Mouse (Mus musculus) embryonic facial prominence, embryonic 10.5 days (tissue): Measurements from ENCODE around the gene Selenov. TPM values are rescaled to one million over a fixed set of nuclear protein-coding genes. Genes with fewer than 3 reads are reported as not detected.

Experiments used
- DNase-seq: peaks from one replicate; pipeline ENCODE4 v3.0.0-alpha.2; 2017; ENCODE audit warnings: low spot score
- H3K27ac ChIP-seq: fragments of 300-500 bp; sonication (generic); replicated peaks from 2 replicates; pipeline ENCODE4 v1.5.1; 2016; ENCODE audit warnings: mild to moderate bottlenecking
- H3K27me3 ChIP-seq: fragments of 300-500 bp; sonication (generic); replicated peaks from 2 replicates; pipeline ENCODE4 v1.6.1; 2016; ENCODE audit warnings: low read depth, mild to moderate bottlenecking; ENCODE audit not compliant: poor library complexity, severe bottlenecking
- H3K36me3 ChIP-seq: fragments of 300-500 bp; sonication (generic); replicated peaks from 2 replicates; pipeline ENCODE4 v1.6.1; 2016; ENCODE audit warnings: mild to moderate bottlenecking, moderate library complexity
- H3K4me1 ChIP-seq: fragments of 300-500 bp; sonication (generic); 2 replicates; pipeline ENCODE4 v1.6.1; 2016
- H3K4me3 ChIP-seq: fragments of 300-500 bp; sonication (generic); 2 replicates; pipeline ENCODE4 v1.5.1; 2016; ENCODE audit warnings: mild to moderate bottlenecking, moderate library complexity
- H3K9me3 ChIP-seq: fragments of 300-500 bp; sonication (generic); 2 replicates; pipeline ENCODE4 v1.6.1; 2016; ENCODE audit warnings: mild to moderate bottlenecking
- WGBS: fragments of 180-500 bp; shearing (Covaris S2); methylation state at CpG from one replicate; pipeline ENCODE4 v1.1.7; 2016; 5-methylcytosine and 5-hydroxymethylcytosine counted together
- polyA plus RNA-seq: library from polyadenylated mRNA; unstranded; fragments of >200 nt; fragmentation: Nextera tagmentation; extraction: Ambion mirVana; gene quantifications from 2 replicates; pipeline ENCODE4 v1.2.1, GENCODE M21; 2016

Selenov gene
- polyA plus RNA-seq, 1 experiment from 2014 or later, result 0.49 TPM

DNA sequence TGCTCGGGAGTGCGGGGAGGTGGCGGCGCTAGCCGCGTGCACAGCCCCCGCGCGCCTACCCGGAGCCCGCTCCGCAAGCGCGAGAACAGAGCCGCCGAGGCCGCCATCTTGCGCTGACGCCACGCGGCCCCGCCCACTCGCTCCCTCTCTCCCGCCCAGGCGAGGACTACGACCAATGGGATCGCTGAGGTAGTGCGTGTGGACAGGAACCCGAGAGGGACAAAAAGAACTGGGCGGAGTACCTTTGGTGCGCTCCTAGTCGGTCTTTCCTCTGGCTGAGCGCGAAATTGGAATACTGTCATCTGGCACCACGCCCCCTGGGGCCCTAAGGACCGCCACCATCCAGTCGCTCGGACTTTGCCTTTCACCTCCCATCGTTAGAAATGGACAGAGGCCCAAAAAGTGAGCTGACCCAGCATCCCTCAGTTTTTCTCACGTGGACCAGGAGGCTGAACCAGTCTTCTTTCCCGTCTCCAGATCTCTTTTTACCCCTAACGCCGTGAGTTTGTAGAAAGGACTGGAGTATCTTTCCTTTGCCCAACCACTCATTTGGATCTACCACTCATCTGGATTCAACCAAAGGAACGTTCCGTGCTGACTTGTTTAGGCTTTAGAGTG lies 21.0 kb upstream of the Selenov start, which contains the start of gene Timm50:
Timm50 (minus strand) TSS at position 147 of the 618 bp plus-strand sequence.
- Histone ChIP-seq H3K4me3 (peak within 1 kb of the TSS; percentile 97), H3K27ac (peak within 1 kb of the TSS; percentile 93), H3K27me3 (no peaks in the 10 kb centered on the region), H3K36me3 (peaks cover 69% of the 10 kb centered on the region), H3K9me3 (no peaks in the 10 kb centered on the region), H3K4me1 (peaks cover 21% of the 10 kb centered on the region)
- WGBS, result under 1% methylated on average over 45 of the region's 45 CpGs
- peak; percentile 97 for DNase-seq

DNA sequence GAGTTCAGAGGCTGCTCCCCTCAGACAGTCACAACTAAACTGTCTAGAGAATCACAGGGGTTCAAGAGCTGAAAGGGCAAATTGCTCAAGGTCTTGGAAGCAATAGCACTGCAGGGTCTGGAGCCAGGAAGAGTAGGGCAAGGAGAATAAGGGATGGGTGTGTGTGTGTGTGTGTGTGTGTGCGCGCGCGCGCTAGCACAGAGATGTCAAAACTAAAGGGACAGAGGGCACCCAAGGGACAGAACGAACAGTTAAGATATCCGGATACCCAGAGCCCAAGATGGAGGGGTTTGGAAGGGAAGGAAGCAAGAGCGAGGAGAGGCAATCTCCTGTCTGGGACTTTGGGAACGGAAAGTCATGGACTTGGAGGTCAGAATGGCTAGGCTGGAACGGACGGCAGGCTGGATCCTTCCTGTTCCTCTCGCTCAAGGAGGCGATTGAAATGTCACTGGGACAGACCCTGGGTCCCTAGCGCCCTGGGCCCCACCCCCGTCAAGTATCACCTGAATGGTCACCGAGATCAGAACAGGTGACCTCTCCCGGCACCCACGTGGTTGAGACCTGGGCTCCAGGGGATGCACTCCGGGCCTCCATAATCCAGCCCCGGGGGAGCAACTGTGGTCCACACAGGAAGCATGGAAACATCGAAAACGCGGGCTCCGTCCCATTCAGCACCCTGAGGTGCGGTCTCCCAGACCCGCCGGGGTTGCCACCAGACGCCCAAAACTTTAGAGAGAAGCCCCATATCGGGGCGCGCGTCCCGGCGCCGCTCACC lies 20.4 kb upstream of the Selenov start:
- Histone ChIP-seq H3K27ac (peak overlapping the region; percentile 93), H3K27me3 (no peaks in the 10 kb centered on the region), H3K36me3 (peaks cover 69% of the 10 kb centered on the region), H3K4me3 (peak overlapping the region; percentile 97), H3K9me3 (no peaks in the 10 kb centered on the region), H3K4me1 (peaks cover 21% of the 10 kb centered on the region)
- no peak for DNase-seq
- WGBS, result 8% methylated on average over 35 of the region's 35 CpGs

DNA sequence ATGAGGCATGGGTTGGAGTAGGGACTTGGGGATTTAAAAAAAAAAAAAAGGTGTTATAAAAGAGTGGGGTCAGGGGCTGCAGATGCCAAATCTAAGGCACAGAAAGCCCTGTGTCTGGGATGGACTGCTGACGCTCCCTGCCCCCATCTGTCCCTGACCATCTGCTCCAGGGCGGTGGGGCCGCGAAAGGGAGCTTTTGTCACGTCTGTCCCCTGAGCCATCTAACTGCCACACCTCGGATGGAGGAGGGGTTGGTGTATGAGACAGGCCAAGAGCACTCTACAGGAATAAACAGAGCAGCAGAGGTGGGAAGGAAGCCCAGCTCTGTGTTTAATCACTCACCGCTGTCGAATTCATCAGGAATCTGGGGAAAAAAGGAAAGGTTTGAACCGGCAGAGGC lies 18.8 kb upstream of the Selenov start:
- no peak for DNase-seq
- H3K9me3 ChIP-seq, result no peaks in the 10 kb centered on the region
- H3K4me3 ChIP-seq, result peak overlapping the region; percentile 97; the same call in 1 of the 2 replicates
- peaks cover 69% of the 10 kb centered on the region for H3K36me3 ChIP-seq
- 65% methylated on average over 9 of the region's 9 CpGs for WGBS
- H3K4me1 ChIP-seq, result peaks cover 21% of the 10 kb centered on the region
- no peak overlapping the region for H3K27ac ChIP-seq
- no peaks in the 10 kb centered on the region for H3K27me3 ChIP-seq

GRCm38 (mm10) chr7:28306216-28306615 lies 15.2 kb upstream of the Selenov start:
- 93% methylated on average over 8 of the region's 8 CpGs for WGBS

GRCm38 (mm10) chr7:28305641-28306040 lies 14.7 kb upstream of the Selenov start:
- Histone ChIP-seq H3K27me3 (peaks cover 32% of the 10 kb centered on the region), H3K36me3 (peaks cover 63% of the 10 kb centered on the region), H3K9me3 (no peaks in the 10 kb centered on the region), H3K4me1 (peaks cover 36% of the 10 kb centered on the region), H3K4me3 (no peak overlapping the region), H3K27ac (no peak overlapping the region)
- WGBS, result 93% methylated on average over 10 of the region's 10 CpGs
- no peak for DNase-seq

More at GRCm38 (mm10) chr7:28306216-28306615, 15.2 kb upstream of the Selenov start:
- DNase-seq, result no peak
- peaks cover 64% of the 10 kb centered on the region for H3K36me3 ChIP-seq
- no peak overlapping the region for H3K27ac ChIP-seq
- peaks cover 26% of the 10 kb centered on the region for H3K27me3 ChIP-seq
- H3K4me1 ChIP-seq, result peaks cover 39% of the 10 kb centered on the region
- no peak overlapping the region for H3K4me3 ChIP-seq
- H3K9me3 ChIP-seq, result no peaks in the 10 kb centered on the region

- peak; percentile 82 for DNase-seq
- Histone ChIP-seq H3K9me3 (no peaks in the 10 kb centered on the region), H3K27me3 (peaks cover 70% of the 10 kb centered on the region), H3K4me3 (peak within 1 kb of the TSS; percentile 53), H3K4me1 (peaks cover 32% of the 10 kb centered on the region), H3K36me3 (peaks cover 25% of the 10 kb centered on the region), H3K27ac (peak within 1 kb of the TSS; percentile 76)
- 1% methylated on average over 30 of the region's 30 CpGs for WGBS
Measured at GRCm38 (mm10) chr7:28301616-28302433, 10.8 kb upstream of the Selenov start, which contains the start of gene Dll3. Gene Dll3, minus strand, starts transcription at chr7:28302238.

- Histone ChIP-seq H3K4me1 (peaks cover 45% of the 10 kb centered on the region), H3K9me3 (no peaks in the 10 kb centered on the region), H3K36me3 (peaks cover 2% of the 10 kb centered on the region; the same call in 1 of the 2 replicates), H3K27ac (no peak overlapping the region; the same call in 1 of the 2 replicates), H3K4me3 (peak overlapping the region; percentile 47), H3K27me3 (peaks cover 98% of the 10 kb centered on the region)
- WGBS, result 10% methylated on average over 43 of the region's 43 CpGs
- peak; percentile 65 for DNase-seq
Measured at GRCm38 (mm10) chr7:28298837-28299625, 8.0 kb upstream of the Selenov start.

DNA sequence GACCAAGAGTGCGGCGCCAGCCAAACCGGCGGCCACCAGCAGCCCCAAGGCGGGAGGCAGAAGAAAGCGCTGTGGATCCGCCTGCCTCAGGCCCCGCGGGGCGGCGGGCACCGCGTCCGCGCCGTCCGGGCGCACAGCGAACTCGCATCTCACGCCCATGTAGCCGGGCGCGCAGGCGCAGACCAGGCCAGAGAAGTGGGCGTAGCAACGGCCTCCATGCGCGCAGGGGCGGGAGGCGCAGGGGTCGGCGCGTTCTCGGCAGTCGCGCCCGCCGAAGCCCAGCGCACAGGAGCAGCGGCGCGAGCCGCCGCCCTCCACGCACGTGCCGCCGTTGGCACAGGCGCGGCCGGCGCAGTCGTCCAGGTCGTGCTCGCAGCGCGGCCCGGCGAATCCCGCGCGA lies 3.5 kb upstream of the Selenov start:
- WGBS, result 2% methylated on average over 63 of the region's 63 CpGs
- Histone ChIP-seq H3K4me3 (peak overlapping the region; percentile 65), H3K27me3 (peaks cover 100% of the 10 kb centered on the region), H3K9me3 (no peaks in the 10 kb centered on the region), H3K27ac (peak overlapping the region; percentile 70), H3K36me3 (no peaks in the 10 kb centered on the region; the same call in 1 of the 2 replicates), H3K4me1 (peaks cover 35% of the 10 kb centered on the region)
- peak; percentile 89 for DNase-seq

DNA sequence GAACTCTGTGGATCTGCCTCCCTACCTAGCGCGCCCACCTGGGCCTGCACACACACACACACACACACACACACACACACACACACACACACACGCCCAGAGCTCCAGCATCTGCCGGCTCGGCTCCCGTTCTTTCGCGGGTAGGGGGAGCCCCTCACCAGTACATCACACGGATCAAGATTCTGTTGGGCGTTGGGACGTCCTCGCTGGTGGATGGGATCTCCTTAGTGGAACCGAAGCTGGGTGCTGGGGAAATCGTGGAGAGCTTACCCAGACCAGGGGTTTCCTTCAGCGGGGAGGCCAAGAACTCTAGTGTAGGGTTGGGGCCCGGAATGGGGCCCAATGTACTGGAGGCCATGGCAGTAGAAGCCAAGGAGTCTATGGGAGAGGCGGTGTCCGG lies 821 bp downstream of the Selenov start:
- H3K27me3 ChIP-seq, result peaks cover 83% of the 10 kb centered on the region

GRCm38 (mm10) chr7:28280630-28281029 lies 10.4 kb downstream of the Selenov start:
- 82% methylated on average over 7 of the region's 7 CpGs for WGBS
- Histone ChIP-seq H3K27ac (no peak overlapping the region), H3K4me3 (no peak overlapping the region), H3K9me3 (no peaks in the 10 kb centered on the region), H3K27me3 (no peaks in the 10 kb centered on the region), H3K36me3 (no peaks in the 10 kb centered on the region), H3K4me1 (peaks cover 8% of the 10 kb centered on the region)
- DNase-seq, result no peak

More for the DNA sequence above, 821 bp downstream of the Selenov start:
- H3K9me3 ChIP-seq, result no peaks in the 10 kb centered on the region
- no peak overlapping the region; the same call in 1 of the 2 replicates for H3K27ac ChIP-seq
- H3K36me3 ChIP-seq, result no peaks in the 10 kb centered on the region
- 1% methylated on average over 18 of the region's 18 CpGs for WGBS
- peaks cover 32% of the 10 kb centered on the region for H3K4me1 ChIP-seq
- peak overlapping the region; percentile 47 for H3K4me3 ChIP-seq
- peak; percentile 54 for DNase-seq

DNA sequence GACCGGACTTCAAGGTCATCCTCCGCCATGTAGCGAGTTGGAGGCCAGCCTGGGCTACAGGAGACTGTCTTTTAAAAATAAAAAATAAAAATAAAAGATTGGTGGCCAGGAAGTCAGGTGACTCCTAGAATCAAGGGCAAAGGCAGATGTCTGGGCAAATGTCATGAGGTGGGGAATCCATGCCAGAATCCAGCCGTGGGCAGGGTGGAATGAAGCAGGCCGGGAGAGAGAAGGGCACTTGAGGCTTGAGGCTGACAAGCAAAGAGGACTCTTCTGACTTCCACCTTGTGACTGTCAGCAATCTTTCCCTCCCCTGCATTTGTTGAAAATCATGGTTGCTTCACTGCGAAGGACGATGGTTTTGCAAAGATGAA lies 12.7 kb downstream of the Selenov start:
- 85% methylated on average over 7 of the region's 7 CpGs for WGBS
- Histone ChIP-seq H3K27ac (peak overlapping the region; percentile 93), H3K36me3 (peaks cover 6% of the 10 kb centered on the region), H3K27me3 (no peaks in the 10 kb centered on the region), H3K4me3 (peak overlapping the region; percentile 78), H3K4me1 (peaks cover 11% of the 10 kb centered on the region), H3K9me3 (no peaks in the 10 kb centered on the region)
- no peak for DNase-seq
